Mouse (Mus musculus) activated CD4-positive, CD25-positive, alpha-beta regulatory T cell, adult 4 months (primary cell): ENCODE data around the gene Igf1. TPM values are rescaled to one million over a fixed set of nuclear protein-coding genes. Genes with fewer than 3 reads are reported as not detected.

Source experiments
- ATAC-seq: one replicate; pipeline ENCODE4 v1.8.0; 2017
- polyA plus RNA-seq, 2 experiments: library from polyadenylated mRNA; unstranded; fragments of 100-300 nt; shearing (Covaris generic); gene quantifications; one replicate each; pipeline ENCODE4 v1.2.1; 2017

Igf1 gene
- polyA plus RNA-seq, 2 experiments from 2014 or later, result 0.12 to 0.18 TPM

DNA sequence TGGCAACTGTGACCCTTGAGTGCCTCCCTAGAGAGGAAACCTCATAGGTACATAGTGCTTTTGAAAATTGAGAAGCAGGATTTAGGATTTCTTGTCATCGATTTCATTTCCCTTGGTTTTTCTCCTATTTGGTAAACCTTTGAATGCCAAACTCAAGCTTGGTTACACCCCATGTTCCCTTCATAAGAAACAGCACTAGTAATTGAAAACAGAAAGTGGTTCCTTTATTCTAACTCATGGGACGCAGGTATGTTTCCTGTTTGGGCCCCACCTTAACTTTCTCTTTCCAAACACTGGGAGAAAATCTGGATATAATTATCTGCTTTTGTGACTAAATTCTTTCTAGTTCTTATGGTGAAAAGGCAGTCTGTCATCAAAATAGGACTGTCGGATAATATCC is 40.8 kb downstream of the Igf1 start:
- no peak for ATAC-seq

DNA sequence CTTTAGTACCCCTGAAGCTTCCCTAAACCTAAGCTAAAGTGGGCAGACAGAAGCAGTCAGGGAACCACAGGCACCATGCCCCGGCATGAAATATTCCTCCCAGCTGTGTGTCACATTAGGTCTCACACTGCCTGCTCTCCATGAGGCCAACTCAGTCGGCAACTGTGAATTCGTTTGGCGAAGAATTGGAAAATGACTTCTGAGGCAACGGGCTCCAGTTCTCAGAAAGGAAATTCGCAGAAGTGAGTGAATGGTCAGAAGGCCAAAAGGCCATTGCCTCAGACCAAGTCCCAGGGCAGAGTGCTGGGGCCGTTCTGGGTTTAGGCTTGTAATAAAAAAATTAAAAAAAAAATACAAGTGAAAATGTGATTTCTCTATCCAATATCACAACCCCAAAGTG is 43.9 kb downstream of the Igf1 start:
- no peak for ATAC-seq

DNA sequence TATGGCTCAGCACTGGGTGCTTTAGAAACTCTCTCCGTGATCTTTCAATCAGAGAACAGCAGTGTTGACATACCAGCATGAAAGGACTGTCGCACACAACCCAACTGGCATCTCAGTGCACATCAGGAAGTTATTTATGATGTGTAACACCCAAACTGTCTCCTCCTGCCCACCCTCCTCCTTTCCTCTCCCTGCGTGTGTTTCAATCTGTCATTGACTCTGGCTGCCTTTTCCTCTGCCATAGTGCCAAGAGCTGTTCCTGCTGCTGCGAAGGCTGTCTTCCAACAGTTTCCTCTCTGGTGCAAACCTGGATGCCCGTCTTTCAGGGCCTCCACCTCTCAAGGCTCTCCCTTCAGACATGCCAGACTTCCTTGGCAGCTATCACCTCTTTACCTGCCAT is 46.3 kb downstream of the Igf1 start:
- no peak for ATAC-seq

DNA sequence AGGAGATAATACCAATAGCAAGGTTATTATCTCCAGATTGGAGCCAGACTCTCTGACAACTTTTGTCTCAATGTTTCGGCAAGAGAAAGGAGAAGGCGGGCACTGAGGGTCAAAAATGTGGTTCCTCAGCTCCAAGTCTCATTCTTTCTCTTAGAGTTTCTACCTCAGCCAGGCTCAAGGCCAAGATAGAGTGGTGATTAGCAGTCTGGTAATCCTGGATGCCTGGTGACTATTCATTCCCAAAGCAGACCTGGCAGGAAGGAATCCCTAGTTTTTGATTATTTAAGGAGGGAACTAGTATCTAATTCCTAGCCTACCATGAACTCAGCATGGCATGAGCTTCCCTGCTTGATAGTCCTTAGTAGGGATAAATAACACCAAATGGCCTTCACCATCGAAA is 47.0 kb downstream of the Igf1 start:
- no peak for ATAC-seq

DNA sequence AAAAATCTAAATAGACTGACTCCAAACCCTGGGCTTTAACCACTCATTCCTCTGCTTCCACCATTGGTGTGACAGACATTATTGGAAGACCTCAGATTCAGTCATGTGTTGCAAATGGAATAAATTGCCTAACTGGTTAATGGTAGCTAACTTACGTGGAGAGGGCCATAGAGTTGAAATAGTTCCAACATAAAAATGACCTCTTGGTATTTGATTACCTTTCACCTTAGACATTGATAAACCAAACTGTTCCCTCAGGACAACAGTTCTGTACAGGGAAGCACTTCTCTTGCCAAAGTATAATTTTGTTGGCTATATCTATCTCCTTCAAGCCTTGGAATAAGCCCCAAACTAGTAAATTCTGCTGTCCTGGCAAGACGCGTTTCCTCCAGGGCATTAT is 48.1 kb downstream of the Igf1 start:
- no peak for ATAC-seq

DNA sequence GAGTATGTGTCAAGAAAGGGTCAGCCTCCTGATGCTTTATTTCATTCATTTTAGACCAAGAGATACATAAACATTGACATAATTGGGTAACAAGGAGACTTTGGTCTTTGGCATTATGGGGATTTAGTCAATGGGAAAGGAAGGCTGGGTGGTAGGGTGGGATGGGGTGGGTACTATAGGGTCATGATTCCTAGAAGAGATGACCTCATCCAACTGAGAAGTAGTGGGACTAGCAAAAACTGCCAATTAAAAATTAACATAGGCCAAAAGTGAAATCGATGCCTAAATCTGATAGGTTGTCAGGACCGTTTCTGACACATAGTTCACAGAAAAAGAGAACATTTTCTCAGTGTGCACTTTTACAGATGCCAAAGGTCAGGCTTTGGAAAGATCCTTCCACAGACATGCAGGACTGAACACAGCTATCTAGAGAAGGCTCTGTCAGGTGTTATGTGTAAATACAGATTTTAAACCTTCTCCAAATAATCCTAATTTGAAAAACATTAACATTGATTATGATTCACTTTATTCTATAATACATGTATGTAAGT is 48.8 kb downstream of the Igf1 start:
- no peak for ATAC-seq

DNA sequence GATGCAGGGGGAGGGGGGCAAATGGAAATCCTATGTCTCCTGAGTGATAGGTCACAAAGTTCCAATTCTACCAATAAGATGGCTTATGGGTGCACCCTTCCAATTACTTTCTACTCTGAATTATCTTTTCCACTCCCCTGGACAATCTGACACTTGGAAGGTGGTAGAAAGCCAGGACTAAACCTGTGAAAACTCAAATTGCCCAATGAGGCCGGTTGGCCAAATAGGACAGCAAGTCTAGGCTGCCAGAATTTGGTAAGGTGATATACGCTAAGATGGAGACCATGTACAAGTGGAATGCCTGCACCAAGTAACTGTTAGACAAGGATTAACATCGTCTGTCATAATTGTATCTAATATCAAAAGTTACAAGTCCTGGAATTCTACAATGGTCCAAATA is 55.8 kb downstream of the Igf1 start:
- ATAC-seq, result no peak

DNA sequence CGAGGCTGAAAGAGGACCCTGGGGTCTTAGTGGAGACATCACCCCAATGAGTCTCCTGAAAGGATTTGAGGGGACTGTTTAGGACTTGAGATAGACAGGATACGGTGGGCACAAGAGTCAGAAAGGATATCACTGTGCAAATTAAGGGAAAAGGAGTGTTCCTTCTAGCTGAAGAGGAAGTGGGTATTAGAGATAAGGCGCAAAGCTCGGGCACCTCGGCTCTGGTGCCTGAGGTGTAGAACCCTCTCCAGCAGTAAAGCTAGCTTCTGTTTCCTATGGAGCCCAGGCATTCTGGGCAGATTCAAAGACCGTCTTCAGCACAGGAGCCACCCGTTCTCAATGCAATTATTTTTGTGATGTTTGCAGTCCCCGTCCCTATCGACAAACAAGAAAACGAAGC is 56.9 kb downstream of the Igf1 start:
- no peak for ATAC-seq

DNA sequence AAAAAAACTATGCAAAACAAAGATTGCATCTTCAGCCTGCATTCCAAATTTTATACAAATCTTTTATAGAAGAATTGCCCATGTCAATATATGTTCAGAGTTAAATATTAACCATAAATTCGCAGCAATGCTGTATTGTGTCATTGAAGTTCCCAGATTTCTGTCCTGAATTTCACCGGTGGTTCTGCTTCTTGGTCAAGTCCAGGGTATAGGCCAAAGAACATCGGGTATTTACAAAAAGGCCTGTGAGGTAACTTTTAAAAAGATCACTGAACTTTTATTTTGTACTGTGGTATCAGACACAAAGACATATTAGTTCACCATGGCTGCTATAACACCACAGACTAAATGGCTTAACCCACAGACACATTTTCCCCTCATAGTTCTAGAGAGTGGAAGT is 57.7 kb downstream of the Igf1 start:
- ATAC-seq, result no peak

DNA sequence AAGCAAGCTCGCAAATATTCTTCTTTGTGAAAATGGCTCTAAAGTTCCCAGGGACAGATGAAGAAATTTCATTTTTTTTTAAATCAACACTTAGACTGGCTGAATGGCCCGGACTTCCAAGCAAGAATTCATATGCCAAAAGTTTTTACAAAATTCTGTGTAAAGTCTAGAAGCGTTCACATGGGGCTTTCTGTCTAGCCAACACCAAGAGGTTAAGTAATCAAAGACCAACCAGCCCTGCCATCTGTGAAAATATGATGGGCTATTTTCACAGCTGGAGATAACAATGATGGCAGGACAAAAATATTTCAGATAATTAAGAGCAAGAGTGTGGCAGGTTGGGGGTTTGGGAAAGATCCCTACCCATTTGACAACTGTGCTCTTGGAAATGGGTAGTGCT is 64.2 kb downstream of the Igf1 start:
- no peak for ATAC-seq

DNA sequence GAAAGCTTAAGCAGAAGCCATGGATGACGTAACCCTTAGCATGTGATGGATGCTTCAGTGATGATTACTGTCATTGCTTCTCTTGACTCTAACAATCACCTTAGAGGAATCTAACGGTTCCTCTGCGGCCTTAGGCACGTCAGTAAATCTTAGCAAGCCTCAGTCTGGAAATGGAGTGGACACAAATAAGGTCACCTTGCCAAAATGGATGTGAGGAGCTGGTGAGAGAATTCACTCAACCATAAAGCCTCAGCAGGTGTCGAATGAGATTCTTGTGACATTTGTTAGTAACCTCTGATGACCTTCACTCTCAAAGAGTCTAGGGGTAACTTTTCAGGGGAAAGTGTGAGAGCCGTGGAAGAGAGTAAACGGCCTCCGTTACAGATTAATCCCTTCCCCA is 68.5 kb downstream of the Igf1 start:
- no peak for ATAC-seq

DNA sequence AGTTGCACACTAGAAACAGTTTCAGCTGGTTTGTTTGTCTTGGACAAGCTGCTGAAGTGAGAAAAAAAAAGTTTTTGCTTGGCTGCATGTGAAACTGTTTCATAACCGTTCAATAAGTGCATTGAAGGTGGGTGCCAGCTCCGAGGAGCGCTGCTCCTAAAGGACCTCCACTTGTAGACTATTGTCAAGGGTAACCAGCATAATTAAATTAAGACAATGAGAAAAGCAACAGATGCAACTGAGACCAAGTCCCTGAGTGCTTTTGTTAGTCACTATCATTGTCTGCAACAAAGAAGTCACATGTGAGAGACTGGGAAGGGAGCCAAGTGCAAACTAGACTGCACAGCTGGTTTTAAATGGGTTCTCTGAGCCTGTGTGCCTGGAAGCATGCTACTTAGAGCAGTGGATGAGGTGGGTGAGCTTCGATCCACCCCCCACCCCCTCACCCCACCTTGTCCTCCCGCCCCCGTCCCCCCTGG is 69.1 kb downstream of the Igf1 start:
- no peak for ATAC-seq

DNA sequence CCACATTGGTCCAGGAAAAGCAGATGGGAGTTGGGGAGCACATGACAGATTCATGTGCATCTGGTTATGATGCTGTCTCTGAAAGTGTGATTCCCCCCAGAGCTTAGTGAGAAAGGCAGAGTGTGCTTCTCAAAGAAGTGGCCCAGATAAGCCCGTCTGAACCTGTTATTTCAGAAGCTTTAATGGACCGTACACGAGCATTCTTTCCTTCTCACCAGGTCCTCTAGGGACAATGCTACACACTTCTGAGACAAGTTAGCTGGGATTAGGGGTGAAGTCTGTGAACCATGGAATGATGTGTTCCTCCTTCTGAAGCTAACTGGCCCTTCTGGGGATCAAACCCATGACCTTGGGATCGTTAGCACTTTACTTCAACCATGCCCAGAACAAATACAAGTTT is 90.1 kb downstream of the Igf1 start:
- no peak for ATAC-seq

DNA sequence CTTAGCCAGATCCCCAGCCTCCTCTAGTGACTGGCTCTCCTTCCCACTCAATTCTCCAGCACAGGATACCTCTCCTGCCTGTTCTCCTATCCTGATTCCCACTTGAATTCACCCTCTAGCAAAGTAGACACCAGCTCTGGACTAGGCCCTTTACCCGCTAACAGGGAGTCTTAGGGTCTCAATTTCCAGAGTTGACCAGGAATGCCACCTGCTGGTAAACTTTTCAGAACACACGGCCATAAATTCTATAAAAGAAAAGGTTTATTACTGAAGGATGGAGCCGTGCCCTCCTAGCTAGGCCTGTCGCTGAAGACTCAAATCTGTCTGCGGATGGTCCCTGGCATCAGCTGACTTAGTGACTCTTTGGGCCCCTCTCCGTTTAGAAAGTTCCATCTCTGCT is 113.5 kb downstream of the Igf1 start:
- no peak for ATAC-seq

DNA sequence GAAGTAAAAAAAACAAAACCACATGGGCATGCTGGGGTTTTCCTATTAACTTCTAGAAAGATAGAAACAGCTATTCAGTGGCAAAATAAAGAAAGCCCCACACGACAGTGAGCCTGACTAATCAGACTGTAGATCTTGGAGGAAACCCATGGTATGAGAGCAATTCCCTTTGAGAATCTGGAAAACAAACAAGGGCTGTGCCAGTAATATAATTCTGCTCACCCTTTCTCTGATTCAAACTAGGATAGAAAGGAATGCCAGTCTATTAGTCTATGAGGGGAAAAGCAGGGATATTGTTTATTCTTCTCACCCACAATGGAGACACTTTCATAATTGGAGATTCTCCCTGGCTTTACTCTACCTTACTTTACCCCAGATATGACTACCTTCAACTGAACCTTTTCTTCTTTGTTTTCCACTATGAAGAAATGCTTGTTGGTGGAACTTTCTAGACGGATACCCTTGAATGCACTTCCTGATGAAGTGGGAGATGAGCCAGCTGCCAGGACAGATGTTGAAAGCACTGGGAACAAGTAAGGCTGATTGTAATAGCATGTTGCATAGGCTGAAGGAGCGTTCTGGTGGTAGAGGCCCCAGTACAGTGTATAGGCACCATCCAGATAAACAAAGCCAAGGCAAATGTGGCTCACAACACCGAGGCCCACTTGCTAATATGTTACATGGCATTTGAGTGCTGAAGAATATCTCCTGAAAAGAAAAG is 116.0 kb downstream of the Igf1 start:
- no peak for ATAC-seq

DNA sequence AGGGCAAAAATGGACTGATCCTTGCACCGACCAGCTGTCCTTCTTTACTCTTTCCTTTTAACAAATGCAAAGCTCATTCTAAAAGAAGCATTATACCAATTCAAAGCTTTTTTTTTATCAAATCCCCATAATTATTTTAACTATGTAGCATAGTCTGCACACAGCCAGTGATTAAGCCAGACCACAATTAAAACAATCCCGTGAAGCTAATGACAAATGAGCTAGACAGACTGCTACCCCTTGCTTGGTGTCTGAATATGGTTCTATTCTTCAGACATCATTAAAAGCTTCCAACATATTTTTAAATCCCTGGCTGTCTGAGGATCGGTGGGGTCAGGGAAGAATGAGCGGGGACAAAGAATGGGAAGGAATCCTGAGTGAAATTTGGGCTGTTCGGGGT is 127.3 kb downstream of the Igf1 start:
- ATAC-seq, result no peak

DNA sequence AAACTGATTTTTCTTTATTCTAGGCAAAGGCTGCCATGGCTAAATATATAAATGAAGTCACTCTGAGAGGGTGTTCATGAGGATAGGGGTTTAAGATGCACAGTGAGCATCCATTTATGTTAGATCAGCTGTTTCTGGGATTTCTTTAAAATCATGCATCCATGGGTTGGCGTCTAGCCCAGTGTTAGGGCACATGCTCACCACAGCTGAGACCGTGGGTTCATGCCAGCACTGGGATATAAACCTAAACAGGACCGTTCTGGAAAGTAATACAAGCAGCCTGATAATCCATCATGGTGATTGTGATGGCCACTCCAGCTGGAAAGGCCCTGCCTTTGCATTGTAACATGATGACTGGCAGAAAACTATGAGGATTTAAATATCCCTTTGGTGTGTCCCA is 128.1 kb downstream of the Igf1 start:
- no peak for ATAC-seq

Other genes starting within 250 kb of the Igf1 start
- not detected for gene Pmch, start 232.8 kb downstream of the Igf1 start, polyA plus RNA-seq